Mouse (Mus musculus): Measurements from ENCODE around the gene Nufip2. TPM values are rescaled to one million over a fixed set of nuclear protein-coding genes. Genes with fewer than 3 reads are reported as not detected.
A peak's percentile ranks its signal among the peaks of the same experiment; 100 is the strongest.
"Not testable (repeated sequence)": the region's sequence is repeated elsewhere in the genome, so short reads cannot be mapped to it uniquely, and the experiment has no call there.

Gene Nufip2
- polyA plus RNA-seq (2015; fragmentation: Nextera tagmentation; extraction: Ambion mirVana) = 3.6 and 4.7 TPM in 2 replicates

DNA sequence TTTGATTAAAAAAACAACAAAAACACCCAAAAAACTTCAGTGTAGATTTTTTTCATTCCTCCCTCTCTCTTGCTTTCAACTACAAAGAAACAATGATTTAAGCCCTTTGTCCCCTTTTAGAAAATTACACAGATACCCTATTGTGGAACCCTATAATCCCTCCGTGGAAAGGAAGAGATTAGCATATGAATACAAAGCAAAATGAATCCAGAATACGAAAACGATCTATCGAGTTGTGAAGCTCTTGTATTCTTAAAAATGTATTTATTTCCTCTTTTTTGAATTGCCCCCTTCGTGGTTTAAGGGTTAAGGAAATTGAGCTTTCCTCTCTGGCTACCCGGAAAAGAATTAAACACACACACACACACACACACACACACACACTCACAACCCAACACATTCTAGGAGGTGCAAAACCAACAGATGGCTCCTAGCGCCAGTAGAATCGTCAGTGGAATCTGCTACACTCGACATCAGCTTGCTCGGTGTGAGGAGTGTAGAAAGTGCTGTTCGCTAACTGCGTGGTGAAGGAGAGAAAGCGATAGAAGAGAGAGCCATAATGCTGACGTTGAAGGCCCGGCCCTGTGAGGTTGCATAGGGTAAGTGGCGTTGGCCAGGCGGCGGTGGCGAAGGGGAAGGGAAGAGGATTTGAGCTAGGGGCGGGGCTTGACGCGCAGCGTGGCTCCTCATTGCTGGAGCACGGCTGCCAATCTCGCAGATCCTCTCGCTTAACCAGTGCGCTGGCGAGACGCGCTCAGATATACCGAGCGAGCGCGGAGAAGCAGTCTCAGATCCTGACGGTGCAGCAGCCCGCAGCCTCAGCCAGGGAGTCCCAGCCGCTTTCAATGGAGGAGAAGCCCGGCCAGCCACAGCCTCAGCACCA lies at the start of gene Nufip2:
TSS of gene Nufip2 (plus strand) at position 773 of the 883 bp plus-strand sequence.
- Histone ChIP-seq H3K4me2 (peak within 1 kb of the TSS; percentile 62), H3K36me3 (replicated peaks) (no peaks in the 10 kb centered on the region), H3K9me3 (no peaks in the 10 kb centered on the region), H3K4me1 (peaks cover 14% of the 10 kb centered on the region), H3K27me3 (replicated peaks) (no peaks in the 10 kb centered on the region), H3K9ac (peak within 1 kb of the TSS; percentile 79), H3K4me3 (peak within 1 kb of the TSS; percentile 66), H3K27ac (peak within 1 kb of the TSS; percentile 94)
- ATAC-seq (replicated peaks) = peak; percentile 99
- under 1% methylated on average over 38 of the region's 38 CpGs for WGBS

DNA sequence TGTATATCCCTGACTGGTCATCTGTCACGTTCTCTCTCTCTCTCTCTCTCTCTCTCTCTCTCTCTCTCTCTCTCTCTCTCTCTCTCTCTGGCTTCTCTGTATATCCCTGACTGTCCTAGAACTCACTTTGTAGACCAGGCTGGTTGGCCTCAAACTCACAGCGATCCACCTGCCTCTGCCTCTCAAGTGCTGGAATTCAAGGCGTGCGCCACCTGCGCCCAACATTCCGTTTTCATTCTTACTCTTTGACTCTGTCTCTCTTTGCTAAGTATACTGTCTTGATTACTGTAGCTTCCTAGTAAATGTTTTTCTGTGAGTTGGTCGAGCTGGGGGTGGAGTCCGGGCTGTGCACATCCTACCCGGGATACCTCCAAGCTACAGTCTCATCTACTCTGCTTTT lies 44.6 kb upstream of the Nufip2 start:
- Histone ChIP-seq H3K4me1 (no peaks in the 10 kb centered on the region), H3K4me3 (no peak overlapping the region), H3K36me3 (replicated peaks) (no peaks in the 10 kb centered on the region), H3K9me3 (no peaks in the 10 kb centered on the region), H3K27ac (no peak overlapping the region), H3K4me2 (no peak overlapping the region), H3K9ac (no peak overlapping the region), H3K27me3 (replicated peaks) (no peaks in the 10 kb centered on the region)
- WGBS = 87% methylated on average over 9 of the region's 9 CpGs
- ATAC-seq (replicated peaks) = no peak

DNA sequence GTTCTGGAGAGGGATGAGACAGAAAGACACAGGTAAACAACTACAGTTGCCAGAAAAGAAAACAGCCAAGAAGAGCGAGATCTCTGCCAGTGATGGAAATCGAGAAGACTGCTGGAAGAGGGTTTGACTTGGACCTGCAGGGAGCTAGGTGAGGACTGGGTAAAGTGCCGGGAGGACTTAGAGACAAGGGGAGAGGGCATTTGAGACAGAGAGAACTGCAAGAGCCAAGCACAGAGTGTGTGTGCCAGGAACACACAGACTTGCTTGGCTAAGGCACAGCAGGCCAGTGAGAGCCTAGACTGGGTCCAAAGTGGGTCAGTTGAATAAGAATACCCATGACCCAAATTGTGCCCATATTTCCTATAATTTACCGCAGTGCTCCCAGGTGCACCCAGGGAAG lies 40.5 kb upstream of the Nufip2 start:
- Histone ChIP-seq H3K4me1 (no peaks in the 10 kb centered on the region), H3K27ac (no peak overlapping the region), H3K9ac (no peak overlapping the region), H3K9me3 (no peaks in the 10 kb centered on the region), H3K36me3 (replicated peaks) (no peaks in the 10 kb centered on the region), H3K4me3 (no peak overlapping the region), H3K4me2 (no peak overlapping the region), H3K27me3 (replicated peaks) (no peaks in the 10 kb centered on the region)
- WGBS = 91% methylated on average over 4 of the region's 4 CpGs
- ATAC-seq (replicated peaks) = no peak

DNA sequence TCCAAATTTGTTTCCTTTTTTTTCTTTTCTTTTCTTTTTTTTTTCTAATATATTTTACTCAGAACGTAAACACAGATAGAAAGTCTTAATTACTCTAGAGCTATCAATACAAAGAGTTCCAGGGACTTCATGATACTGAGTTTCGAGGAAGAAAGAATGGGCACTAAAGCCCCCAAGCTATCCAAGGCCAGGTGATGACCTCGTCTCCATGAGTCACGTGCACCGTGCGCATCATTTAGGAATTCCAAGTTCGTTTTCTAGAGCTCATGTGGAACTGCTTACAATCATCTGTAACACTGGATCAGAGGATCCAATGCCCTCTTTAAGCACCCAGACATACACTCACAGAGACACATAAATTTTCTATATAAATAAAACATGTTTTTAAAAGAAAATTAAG lies 37.1 kb upstream of the Nufip2 start:
- no peak overlapping the region for H3K4me2 ChIP-seq
- H3K9ac ChIP-seq = no peak overlapping the region
- H3K4me3 ChIP-seq = no peak overlapping the region
- ATAC-seq (replicated peaks) = no peak
- H3K27ac ChIP-seq = no peak overlapping the region
- H3K9me3 ChIP-seq = no peaks in the 10 kb centered on the region
- H3K36me3 ChIP-seq (replicated peaks) = no peaks in the 10 kb centered on the region
- WGBS = 81% methylated on average over 7 of the region's 7 CpGs
- no peaks in the 10 kb centered on the region for H3K4me1 ChIP-seq
- no peaks in the 10 kb centered on the region for H3K27me3 ChIP-seq (replicated peaks)

DNA sequence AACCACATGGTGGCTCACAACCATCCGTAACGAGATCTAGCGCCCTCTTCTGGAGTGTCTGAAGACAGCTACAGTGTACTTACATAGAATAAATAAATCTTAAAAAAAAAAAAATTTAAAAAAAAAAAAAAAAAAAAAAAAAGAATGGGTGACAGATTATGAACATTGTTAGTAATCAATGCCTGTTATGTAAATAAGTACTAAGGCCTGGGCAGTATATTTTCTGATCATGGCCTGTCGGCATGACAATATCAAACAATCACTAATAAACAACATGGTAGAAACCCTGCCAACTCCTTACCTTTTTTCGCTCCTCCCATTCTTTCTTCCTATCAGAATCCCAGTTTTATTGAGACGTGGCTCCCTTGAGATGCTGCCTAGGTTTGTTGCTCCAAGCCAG lies 33.5 kb upstream of the Nufip2 start:
- 61% methylated on average over 6 of the region's 6 CpGs for WGBS
- H3K9me3 ChIP-seq = no peaks in the 10 kb centered on the region
- no peak overlapping the region for H3K9ac ChIP-seq
- no peak for ATAC-seq (replicated peaks)
- no peak overlapping the region for H3K4me3 ChIP-seq
- H3K27me3 ChIP-seq (replicated peaks) = no peaks in the 10 kb centered on the region
- no peak overlapping the region for H3K4me2 ChIP-seq
- H3K27ac ChIP-seq = no peak overlapping the region
- H3K4me1 ChIP-seq = no peaks in the 10 kb centered on the region
- H3K36me3 ChIP-seq (replicated peaks) = no peaks in the 10 kb centered on the region

DNA sequence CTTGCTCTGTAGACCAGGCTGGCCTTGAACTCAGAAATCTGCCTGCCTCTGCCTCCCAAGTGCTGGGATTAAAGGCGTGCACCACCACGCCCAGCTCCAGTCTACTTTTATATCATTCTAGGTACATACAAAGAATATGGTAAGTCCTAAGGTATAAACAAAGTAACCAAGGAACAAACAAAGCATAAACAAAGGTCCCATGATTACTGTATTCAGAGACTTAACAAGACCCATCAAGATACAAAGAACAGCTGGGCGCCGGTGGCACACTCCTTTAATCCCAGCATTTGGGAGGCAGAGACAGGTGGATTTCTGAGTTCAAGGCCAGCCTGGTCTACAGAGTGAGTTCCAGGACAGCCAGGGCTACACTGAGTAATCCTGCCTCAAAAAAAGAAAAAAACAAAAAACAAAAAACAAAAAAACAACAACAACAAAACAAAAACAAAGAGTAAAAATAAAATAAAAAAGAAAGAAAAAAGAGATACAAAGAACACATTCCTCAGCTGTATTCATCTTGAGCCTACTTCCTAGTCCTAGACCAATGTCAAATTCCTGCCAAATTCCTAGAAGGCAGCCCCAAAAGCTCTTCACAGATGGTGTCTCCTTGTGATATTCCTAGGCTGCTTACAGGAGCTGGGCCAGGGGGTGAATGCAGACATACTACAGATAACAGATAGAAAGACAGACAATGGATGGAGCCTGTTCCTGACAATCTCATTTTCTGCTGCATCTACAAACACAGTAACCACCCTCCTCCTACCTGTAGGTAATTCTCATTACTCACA lies 32.4 kb upstream of the Nufip2 start:
- H3K4me1 ChIP-seq; H3K27me3 ChIP-seq (replicated peaks); ATAC-seq (replicated peaks); H3K4me3 ChIP-seq; H3K27ac ChIP-seq; H3K4me2 ChIP-seq; H3K9ac ChIP-seq; H3K9me3 ChIP-seq; H3K36me3 ChIP-seq (replicated peaks): not testable (repeated sequence)
- WGBS = 97% methylated on average over 4 of the region's 4 CpGs

DNA sequence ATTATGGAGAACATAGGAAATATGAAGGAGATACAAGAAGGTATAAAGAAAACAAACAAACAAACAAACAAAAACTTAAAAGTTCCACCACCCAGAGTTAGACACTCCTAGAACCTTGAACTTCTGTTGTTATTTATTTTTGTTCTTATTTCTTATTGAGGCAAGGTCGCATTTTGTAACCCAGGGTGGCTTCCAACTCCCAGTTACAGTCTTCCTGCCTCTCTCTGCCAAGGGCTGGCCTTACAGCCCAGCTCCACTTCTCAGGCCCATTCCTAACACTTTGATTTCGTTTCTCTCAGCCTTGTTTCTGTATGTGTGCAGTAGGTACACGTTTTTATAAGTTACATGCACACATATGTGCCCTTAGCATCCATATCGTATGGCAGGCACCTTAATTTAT lies 26.0 kb upstream of the Nufip2 start:
- ATAC-seq (replicated peaks) = no peak
- 67% methylated on average over 4 of the region's 4 CpGs for WGBS
- no peak overlapping the region for H3K4me2 ChIP-seq

DNA sequence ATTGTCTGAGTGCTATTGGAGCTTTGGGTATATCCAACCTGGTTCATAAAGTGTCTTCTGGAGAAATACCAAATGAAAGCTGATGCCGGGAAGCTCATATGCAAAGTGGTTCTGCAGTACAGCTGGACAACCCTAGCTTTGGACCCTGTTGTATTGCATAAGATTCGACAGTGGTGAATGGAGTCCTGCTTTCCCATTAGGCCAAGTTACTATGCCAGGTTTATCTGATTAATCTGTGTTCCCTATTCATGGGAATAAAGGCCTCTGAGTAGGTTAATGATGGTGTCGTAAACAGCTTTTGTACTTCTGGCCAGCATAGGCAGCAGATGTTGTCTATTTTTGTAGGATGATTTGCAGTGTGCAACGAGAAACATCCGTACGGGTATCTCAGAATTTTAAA lies 22.3 kb upstream of the Nufip2 start:
- Histone ChIP-seq H3K9me3 (no peaks in the 10 kb centered on the region), H3K4me1 (no peaks in the 10 kb centered on the region), H3K27ac (no peak overlapping the region), H3K9ac (no peak overlapping the region), H3K27me3 (replicated peaks) (no peaks in the 10 kb centered on the region), H3K4me3 (no peak overlapping the region), H3K36me3 (replicated peaks) (no peaks in the 10 kb centered on the region), H3K4me2 (no peak overlapping the region)
- WGBS = 79% methylated on average over 6 of the region's 6 CpGs
- no peak for ATAC-seq (replicated peaks)

More for the DNA sequence above, 26.0 kb upstream of the Nufip2 start:
- H3K27ac ChIP-seq = no peak overlapping the region
- no peak overlapping the region for H3K4me3 ChIP-seq
- no peaks in the 10 kb centered on the region for H3K4me1 ChIP-seq
- no peaks in the 10 kb centered on the region for H3K36me3 ChIP-seq (replicated peaks)
- no peaks in the 10 kb centered on the region for H3K9me3 ChIP-seq
- H3K9ac ChIP-seq = no peak overlapping the region
- no peaks in the 10 kb centered on the region for H3K27me3 ChIP-seq (replicated peaks)

DNA sequence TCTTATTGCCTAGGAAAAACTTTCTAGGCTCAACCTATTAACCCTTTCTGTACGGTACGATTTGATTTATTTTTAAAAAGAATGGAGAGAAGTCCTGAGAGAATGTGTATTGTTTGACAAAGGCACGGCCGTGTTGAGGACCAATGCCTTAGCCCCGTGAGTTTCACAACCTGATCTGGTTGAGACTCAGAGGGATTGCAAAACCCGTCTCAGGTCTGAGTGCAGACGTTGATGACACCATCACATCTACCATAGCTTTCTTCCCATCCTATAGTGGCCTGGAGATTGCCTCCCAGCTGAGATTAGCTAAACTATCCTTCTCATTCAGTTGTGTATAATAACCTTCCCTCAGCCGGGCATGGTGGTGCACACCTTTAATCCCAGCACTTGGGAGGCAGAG lies 21.9 kb upstream of the Nufip2 start:
- Histone ChIP-seq H3K27ac (no peak overlapping the region), H3K9me3 (no peaks in the 10 kb centered on the region), H3K27me3 (replicated peaks) (no peaks in the 10 kb centered on the region), H3K4me3 (no peak overlapping the region), H3K36me3 (replicated peaks) (no peaks in the 10 kb centered on the region), H3K4me2 (no peak overlapping the region), H3K4me1 (no peaks in the 10 kb centered on the region), H3K9ac (no peak overlapping the region)
- WGBS = 89% methylated on average over 8 of the region's 8 CpGs
- ATAC-seq (replicated peaks) = no peak

DNA sequence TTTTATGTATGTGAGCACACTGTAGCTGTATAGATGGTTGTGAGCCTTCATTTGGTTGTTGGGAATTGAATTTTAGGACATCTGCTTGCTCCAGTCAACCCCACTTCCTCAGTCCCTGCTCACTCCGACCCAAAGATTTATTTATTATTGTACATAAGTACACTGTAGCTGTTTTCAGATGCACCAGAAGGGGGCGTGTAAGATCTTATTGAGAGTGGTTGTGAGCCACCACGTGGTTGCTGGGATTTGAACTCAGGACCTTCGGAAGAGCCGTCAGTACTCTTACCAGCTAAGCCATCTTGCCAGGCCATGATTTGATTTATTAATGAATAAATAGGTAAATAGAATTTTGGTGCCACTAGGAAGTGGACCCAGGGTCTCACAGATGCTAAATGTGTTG lies 20.6 kb upstream of the Nufip2 start:
- H3K9me3 ChIP-seq; H3K36me3 ChIP-seq (replicated peaks); H3K27ac ChIP-seq; H3K4me3 ChIP-seq; H3K4me1 ChIP-seq; ATAC-seq (replicated peaks); H3K4me2 ChIP-seq; H3K9ac ChIP-seq; H3K27me3 ChIP-seq (replicated peaks): not testable (repeated sequence)
- WGBS = 77% methylated on average over 5 of the region's 5 CpGs

DNA sequence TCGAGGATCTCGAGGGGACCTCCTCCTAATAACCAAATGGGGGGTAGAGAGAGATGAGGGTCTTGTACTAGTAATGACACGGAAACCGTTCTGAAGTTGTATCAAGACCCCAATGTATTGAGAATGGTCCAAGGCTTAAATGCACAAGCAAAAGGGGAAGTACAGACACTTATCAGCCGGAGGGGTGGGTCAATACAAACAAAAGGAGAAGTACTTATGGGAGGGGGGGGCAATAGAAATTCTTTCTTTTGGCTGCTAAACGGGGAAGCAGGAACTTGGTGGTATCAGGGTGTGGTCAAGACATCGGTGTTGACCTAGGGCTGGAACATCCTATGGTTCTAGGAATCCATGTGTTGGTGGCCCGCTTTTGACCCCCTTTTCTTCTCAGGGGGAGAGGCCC lies 19.2 kb upstream of the Nufip2 start:
- H3K4me2 ChIP-seq = not testable (repeated sequence)
- 88% methylated on average over 8 of the region's 8 CpGs for WGBS

DNA sequence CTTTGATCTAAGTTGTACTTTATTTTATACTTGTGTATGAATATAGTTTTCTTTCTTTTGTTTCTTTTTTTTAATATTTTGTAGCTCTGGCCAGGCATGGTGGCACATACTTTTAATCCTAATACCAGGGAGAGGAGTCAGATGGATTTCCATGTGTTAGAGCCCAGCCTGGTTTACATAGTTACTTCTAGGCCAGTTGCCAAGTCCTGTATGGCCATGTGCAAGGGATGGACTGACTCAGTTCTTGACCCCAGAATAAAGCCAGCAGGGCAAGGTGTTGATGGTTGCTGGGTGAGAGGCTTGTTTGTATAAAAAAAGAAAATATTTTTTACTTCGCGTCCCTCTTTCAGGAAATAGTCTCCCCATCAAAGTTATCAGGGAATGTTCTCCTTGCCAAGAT lies 13.2 kb upstream of the Nufip2 start:
- no peak for ATAC-seq (replicated peaks)
- no peaks in the 10 kb centered on the region for H3K4me1 ChIP-seq
- no peak overlapping the region for H3K4me3 ChIP-seq
- H3K9me3 ChIP-seq = no peaks in the 10 kb centered on the region
- no peak overlapping the region for H3K4me2 ChIP-seq
- no peak overlapping the region for H3K9ac ChIP-seq
- H3K27me3 ChIP-seq (replicated peaks) = no peaks in the 10 kb centered on the region
- no peaks in the 10 kb centered on the region for H3K36me3 ChIP-seq (replicated peaks)
- WGBS = 98% methylated on average over 2 of the region's 2 CpGs
- H3K27ac ChIP-seq = no peak overlapping the region

More for the DNA sequence above, 19.2 kb upstream of the Nufip2 start:
- H3K9ac ChIP-seq; H3K4me1 ChIP-seq; H3K27me3 ChIP-seq (replicated peaks); H3K9me3 ChIP-seq; ATAC-seq (replicated peaks); H3K4me3 ChIP-seq; H3K36me3 ChIP-seq (replicated peaks); H3K27ac ChIP-seq: not testable (repeated sequence)
